Mouse (Mus musculus) activated CD4-positive, CD25-positive, alpha-beta regulatory T cell (primary cell): ENCODE measurements around the gene Gstk1. TPM values are rescaled to one million over a fixed set of nuclear protein-coding genes. Genes with fewer than 3 reads are reported as not detected.

Experiments
- polyA plus RNA-seq, 2 experiments: library from polyadenylated mRNA; unstranded; fragments of 100-300 nt; shearing (Covaris generic); gene quantifications; one replicate each; pipeline ENCODE4 v1.2.1; 2017

Gstk1 gene
- polyA plus RNA-seq = 1 to 10 TPM; 4.1 to 5.6 TPM

DNA sequence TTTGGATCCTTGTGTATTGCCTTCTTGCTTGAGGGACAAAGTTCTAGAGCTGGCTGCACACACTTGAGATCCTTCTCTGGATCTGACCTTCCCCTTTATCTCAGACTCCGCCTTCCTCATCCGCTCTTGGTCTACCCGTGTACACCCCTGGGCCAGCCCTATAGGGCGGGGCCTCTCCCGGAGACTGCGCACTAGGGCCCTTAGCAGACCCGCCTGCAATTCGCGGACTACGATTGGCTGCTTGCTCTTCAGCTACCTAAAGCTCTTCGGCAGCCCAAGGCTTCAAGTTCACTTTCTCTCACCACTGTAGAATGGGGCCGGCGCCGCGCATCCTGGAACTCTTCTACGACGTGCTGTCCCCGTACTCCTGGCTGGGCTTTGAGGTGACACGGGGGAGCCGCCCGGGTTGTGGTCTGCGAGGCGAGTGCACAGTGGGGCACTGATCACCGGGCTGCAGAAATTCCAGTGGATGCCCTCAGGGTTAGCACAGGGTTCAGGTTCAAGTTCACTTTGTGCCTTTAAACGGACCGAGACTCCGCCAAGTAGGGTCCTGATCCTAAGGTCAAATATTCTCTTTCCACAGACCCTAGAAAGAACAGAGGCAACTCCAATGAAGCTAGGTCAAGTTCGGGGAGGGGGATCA is at the start of gene Gstk1:
Gene Gstk1, plus strand, starts transcription at position 225 of the 643 bp plus-strand sequence.

DNA sequence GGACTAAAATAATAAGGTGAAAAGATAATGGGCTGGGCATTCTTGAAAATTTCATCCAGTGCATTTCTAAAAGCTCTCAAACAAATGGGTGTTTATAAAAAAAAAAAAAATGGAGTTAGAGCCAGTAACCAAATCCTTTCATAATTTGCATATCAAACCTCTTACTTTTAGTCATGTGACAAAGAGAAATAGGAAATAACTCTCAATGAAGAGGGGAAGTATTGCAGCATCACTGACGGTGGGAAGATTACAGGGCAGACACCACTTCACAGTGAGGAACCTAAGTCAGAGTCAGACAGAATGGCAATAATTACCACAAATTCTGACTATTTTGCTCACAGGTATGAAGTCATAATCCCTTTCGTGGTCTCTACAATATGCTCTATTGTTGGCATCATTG is 30.7 kb upstream of the Gstk1 start, which contains the start of gene Tas2r144:
Gene Tas2r144, plus strand, starts transcription at position 301 of the 400 bp plus-strand sequence.

DNA sequence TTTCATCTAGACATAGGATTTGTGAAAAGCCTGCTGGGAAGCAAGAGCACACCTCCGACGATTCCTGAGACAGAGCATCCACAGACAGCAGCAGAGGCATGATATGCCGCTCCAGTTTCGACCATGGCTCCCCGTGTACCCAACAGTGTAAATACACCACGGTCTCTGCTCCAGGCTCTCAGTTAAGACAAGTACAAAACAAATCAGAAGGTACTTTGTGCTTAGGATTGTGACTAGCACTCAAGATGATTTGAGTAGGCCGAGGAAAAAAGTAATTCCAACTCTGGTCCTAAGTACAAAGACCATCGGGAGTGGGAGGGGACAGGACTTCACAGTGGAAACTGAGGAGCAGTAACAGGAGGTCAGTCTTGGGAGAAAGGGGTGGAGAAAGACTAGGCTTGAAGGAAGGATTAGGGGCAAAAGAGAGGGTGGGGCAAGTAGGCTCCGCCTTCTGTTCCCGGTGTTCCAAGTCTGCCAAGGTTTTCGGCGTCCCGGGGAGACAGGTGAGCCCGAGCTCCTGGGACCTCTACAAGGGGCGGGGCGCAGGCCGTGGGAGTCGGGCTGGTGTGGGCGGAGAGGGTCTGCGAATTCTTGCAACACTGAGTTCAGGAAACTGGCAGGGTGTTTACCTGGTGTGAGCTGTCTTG is 15.9 kb downstream of the Gstk1 start, which contains the start of gene Tmem139:
Gene Tmem139, plus strand, starts transcription at position 447 of the 647 bp plus-strand sequence.

DNA sequence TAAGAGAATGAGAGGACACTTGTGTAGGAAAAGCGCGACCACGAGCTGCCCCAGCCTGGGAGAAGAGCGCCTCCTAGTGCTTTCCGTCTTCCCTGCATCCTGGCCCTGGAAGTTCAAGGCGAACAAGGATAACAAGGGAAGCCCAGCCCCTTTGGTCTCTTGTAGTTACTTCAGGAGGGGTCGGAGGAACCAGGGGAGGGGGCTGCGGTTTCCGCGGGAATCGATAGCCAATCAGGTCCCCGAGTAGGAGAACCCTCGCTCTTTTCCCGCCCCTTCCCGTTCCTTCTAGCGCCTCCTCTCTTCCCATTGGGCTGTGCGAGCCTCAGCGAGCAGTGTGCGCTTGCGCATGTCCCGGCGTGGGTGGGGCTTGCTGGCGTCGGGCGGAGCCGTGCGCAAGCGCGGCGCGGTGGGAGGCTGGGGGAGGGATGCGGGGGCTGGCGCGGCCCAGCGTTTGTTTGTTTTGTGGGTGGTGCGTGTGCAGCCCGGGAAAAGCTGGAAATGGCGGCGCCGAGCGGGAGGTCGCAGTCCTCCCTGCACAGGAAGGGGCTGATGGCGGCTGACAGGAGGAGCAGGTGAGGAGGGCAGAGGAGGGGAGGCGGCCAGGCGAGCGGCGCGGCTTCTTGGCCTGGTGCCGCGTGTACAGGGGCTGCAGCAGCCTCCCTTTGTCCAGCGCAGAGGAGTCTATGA is 19.0 kb downstream of the Gstk1 start, which contains the start of gene Casp2:
Gene Casp2, plus strand, starts transcription at position 360 of the 687 bp plus-strand sequence.

DNA sequence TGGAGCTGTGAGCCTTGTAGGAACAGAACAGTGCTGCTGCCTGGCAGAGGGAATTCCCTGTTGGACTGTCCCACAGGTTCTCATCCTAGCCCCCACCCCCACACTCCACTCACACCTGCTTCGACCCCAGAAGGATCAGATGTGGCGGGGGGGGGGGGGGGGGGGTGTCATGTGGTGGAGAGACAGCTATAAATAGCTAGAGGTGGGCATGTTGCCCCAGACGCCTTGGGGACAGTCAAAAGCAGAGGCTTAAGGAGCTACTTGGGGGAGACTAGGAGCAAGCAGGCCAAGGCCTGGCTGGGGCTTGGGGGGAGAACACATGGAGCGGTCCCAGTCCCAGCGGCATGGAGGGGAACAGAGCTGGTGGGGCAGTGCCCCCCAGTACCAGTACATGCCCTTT is 40.7 kb downstream of the Gstk1 start, which contains the start of gene Clcn1:
Gene Clcn1, plus strand, starts transcription at position 238 of the 400 bp plus-strand sequence.

Other genes with a start within 250 kb of the Gstk1 start
- not detected for gene Sva, start 207.5 kb upstream of the Gstk1 start, polyA plus RNA-seq
- gene Tas2r139, start 105.0 kb upstream of the Gstk1 start, polyA plus RNA-seq = not detected
- gene Tas2r144, start 30.6 kb upstream of the Gstk1 start, polyA plus RNA-seq = not detected
- under 1 TPM in 1 of 2 experiments, not detected in 1; 0.25 TPM for gene Tmem139, start 16.0 kb downstream of the Gstk1 start, polyA plus RNA-seq
- 10 to 100 TPM; 54.8 to 61.9 TPM for gene Casp2, start 19.1 kb downstream of the Gstk1 start, polyA plus RNA-seq
- gene Clcn1, start 40.8 kb downstream of the Gstk1 start, polyA plus RNA-seq = under 1 TPM in 1 of 2 experiments, not detected in 1; 0.14 TPM
- not detected for gene Fam131b, start 78.7 kb downstream of the Gstk1 start, polyA plus RNA-seq
- gene Zyx, start 103.7 kb downstream of the Gstk1 start, polyA plus RNA-seq = 100 to 1,000 TPM; 131 to 231 TPM
- under 1 TPM; 0.28 to 0.43 TPM for gene Epha1, start 127.3 kb downstream of the Gstk1 start, polyA plus RNA-seq
- gene Tas2r143, start 154.3 kb downstream of the Gstk1 start, polyA plus RNA-seq = not detected
- not detected for gene Tas2r135, start 159.5 kb downstream of the Gstk1 start, polyA plus RNA-seq
- not detected for gene Tas2r126, start 188.6 kb downstream of the Gstk1 start, polyA plus RNA-seq
- gene Olfr458, start 219.3 kb downstream of the Gstk1 start, polyA plus RNA-seq = not detected
- gene Olfr457, start 230.4 kb downstream of the Gstk1 start, polyA plus RNA-seq = under 1 TPM in 1 of 2 experiments, not detected in 1; 0.14 TPM
- gene Olfr456, start 241.3 kb downstream of the Gstk1 start, polyA plus RNA-seq = not detected